Mouse (Mus musculus) layer of hippocampus, adult 9-10 months (tissue): ENCODE results near the gene Bcl6.

Source experiments
- DNase-seq: peaks from one replicate; pipeline ENCODE4 v3.0.0; 2022; ENCODE audit warnings: low spot score

Gene Bcl6

GRCm38 (mm10) chr16:23988466-23989208, at the start of gene Bcl6, which contains the start of gene Gm37419:
Gene Bcl6 (minus strand): TSS chr16:23988852.
Gene Gm37419 (plus strand): TSS chr16:23988482.
- peak; percentile 81 for DNase-seq

DNA sequence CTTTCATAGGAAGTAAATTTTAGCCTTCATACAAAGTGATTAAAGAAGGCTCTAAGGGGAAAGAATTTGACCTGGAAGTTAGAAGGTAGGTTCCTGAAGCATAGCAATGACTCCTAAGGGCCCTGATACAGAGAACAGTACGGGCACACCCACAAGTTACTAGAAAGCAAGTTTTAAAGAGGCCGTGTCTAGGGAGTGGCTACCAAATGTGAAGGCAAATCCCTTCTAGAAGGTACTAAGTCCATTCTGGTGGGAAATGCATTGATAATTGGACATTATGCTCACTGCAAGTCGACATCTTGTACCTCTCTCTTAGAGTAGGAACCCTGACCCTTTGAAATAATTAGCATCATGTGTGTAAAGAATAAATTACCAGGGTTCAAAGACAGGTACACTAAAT, 47.7 kb upstream of the Bcl6 start:
- DNase-seq: no peak

- no peak for DNase-seq
Measured at GRCm38 (mm10) chr16:24035767-24036166, 47.1 kb upstream of the Bcl6 start.

DNA sequence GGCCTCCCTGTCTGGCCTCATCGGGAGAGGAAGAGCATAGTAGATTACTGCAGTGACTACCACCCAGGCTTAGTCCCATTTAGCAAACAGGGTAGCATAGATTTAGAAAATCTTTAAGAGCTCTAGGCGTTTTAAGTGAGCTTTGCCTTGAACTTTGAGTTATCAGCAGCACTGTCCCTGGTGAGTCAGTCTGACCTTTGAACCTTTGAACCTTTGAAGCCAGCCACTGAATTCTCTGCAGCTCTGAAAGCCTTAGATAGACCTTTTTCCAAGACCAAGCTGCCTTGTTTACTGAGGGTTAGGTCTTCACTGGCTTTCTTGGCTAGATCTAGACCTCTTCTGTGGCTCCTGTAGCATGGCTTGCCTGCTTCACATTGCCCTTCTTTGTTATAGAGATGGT, 45.8 kb upstream of the Bcl6 start:
- no peak for DNase-seq

DNA sequence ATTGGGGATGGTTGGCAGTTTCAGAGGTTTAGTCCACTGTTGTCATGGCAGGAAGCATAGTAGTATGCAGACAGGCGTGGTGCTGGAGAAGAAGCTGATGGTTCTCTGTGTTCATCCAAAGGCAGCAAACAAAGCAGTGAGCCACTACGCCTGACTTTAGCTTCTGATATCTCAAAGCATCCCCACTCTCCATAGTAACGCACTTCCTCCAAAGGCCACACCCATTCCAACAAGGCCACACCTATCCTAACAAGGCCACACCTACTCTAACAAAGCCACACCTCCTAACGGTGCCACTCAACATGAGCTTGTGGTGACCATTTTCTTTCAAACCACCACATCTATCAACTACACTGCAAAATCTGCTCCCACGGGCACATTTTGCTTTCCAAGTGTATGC, 44.6 kb upstream of the Bcl6 start:
- no peak for DNase-seq

DNA sequence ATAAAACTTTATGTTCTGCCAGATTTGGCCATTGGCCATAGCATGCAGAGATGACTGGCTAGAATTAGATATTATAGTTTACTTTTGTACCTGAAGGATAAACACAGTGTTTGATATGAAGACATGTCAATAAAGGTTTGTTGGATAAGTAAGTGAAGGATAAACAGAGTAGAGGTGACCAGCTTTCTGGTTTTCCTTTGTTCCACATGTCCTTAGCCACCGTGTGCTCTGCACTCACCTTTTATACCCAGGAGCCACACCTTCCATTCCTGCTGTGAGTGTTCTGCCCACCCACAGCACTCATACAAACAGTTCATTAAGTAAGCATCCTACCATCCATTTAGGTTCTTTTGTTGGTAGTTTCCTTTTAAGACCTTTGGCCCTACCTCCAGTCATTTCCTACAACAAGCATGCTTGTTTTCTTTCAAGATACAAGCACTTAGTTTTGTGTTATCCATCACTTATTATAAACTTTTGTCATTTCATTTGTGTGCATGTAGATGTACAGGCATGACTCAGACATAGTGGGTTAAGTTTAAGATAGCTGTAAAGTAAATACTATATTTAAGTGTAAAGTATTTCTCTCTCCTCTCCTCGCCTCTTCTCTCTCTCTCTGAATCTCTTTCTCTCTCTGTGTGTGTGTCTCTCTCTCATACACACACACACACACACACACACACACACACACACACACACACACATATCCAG, 41.5 kb upstream of the Bcl6 start:
- no peak for DNase-seq

DNA sequence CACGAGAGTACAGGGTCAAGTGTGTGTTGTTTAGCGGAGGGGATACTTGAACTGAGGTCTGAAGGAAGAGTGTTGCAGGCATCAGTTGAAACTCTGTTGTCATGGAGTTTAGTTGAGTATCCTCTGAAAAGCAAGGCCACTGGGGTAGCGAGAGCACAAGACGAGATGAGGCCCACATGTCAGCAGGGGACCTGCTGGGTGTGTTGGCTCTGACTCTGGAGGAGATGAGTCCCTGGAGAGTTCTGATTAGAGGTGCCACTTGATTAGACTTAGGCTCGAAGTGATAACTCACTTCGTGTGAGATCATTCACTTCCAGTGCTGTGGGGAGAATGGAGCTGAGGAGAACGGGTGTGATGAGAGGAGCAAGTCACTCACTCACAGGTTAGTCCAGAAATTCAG, 36.8 kb upstream of the Bcl6 start:
- no peak for DNase-seq

- no peak for DNase-seq
Measured at GRCm38 (mm10) chr16:24022605-24023004, 34.0 kb upstream of the Bcl6 start.

GRCm38 (mm10) chr16:24021722-24022121, 33.1 kb upstream of the Bcl6 start:
- no peak for DNase-seq

- no peak for DNase-seq
Measured at GRCm38 (mm10) chr16:24016742-24017141, 28.1 kb upstream of the Bcl6 start.

DNA sequence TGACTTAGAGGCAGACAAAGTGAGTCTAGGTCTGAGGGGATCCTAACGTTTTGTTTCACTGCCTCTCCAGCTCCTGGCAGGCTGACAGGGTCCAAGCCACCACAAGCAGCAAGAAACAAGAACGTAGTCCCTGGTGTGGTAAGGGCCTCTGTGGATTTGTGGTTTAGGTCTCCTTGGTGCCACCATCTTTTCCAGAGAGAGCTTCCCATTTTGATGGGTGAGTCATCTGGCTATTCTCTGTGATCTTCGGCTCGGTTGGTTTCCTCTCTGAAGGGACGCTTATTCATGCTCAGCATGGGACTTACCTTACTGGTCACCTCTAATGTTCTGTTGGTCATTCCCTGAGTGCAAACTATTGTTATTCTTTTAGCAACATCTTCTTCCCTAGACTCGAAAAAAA, 27.6 kb upstream of the Bcl6 start:
- DNase-seq: no peak

DNA sequence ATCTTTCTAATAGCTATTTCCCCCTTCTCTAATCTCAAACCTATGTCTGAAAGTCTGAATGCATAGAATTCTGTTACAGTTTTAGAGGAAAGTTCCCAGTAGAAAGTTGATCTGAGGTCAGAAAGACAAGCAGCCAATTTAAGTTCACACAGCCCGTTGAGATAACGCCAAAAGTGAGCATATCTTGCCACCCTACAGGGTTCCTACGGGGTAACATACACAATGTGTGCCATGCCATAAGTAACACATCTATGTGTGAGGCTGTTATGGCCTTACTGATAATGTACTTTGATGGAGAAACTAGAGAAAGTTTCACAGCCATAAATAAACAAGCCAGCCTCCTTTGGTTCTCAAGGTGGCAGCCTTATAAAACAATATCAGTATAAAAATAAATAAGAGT, 25.7 kb upstream of the Bcl6 start:
- DNase-seq: no peak

GRCm38 (mm10) chr16:24012066-24012465, 23.4 kb upstream of the Bcl6 start:
- no peak for DNase-seq

GRCm38 (mm10) chr16:24011306-24011705, 22.7 kb upstream of the Bcl6 start:
- no peak for DNase-seq

GRCm38 (mm10) chr16:24009891-24010290, 21.2 kb upstream of the Bcl6 start:
- DNase-seq: no peak

DNA sequence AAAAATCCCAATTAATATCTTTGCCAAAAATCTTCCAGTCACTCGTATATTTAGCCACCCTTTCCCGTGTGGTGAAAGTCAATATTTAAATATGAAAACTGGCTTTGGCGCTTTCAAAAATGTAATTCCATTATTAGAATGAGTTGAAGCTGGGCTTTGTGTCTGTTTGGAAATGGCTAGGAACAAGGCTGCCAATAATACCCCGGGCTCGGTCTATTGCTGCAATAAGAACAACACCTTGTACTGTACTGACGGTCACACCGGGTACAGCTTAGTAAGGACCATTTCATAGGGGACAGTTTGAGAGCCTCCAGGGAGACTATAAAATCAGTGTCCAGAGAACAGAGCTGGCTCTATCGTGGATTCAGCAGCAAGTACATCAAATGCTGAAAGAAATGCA, 17.3 kb upstream of the Bcl6 start:
- DNase-seq: no peak

DNA sequence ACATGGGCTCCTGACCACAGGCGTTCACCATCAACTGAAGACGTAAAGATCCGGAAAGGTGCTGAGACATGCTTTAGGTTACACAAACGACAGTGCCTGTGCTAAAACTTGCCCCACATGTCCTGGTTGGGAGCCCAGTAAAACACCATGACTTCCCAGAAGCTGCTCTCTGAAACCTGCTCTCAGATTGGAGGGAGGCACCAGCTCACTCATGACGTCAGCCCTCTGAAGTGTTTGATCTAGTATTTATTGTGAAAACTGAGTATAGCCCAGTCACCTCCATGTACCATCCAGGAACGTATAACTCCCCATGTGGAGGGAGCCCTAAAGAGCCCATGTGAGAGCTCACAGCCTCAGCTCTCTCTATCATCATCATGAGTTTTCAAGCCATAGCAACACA, 9.3 kb upstream of the Bcl6 start:
- no peak for DNase-seq

DNA sequence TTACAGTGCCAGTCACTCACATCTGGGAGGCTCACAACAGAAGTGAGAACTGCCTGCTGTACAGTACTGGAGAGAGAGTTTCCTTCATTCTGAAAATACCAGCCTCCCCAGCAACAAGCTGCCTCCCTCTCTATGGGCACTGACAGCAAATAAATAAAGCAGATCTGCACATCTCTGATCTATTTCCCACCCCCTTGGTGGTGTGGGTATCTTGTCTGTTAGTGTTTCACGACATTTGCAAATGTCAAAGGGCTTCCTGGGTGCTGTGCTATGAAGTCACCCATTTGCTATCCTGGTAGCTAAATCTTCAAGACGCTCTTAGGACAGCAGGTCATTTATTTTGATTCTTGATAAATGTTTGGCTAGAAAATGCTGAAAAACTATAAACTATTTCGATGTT, 8.6 kb upstream of the Bcl6 start:
- DNase-seq: no peak

DNA sequence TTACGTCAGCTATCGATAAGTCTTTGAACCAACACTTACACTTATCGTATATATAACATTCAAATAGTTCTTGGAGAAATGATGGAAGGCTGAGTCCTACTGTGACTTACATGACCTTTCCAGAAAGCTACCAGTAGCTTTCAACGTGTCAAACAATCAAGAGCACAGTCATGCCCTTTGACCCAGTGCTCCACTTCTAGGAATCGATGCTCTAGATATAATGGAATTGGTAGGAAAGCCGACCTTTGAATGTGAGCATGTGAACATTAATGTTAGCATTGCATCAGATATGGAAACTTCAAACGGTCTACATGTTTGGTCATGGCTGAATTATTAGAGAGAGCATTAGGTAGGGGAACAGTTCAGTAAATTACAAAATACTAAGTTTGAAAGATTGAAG, 7.7 kb upstream of the Bcl6 start:
- DNase-seq: no peak

GRCm38 (mm10) chr16:23993351-23994321, 5.0 kb upstream of the Bcl6 start:
- DNase-seq: no peak

GRCm38 (mm10) chr16:23991846-23992580, 3.4 kb upstream of the Bcl6 start:
- no peak for DNase-seq

DNA sequence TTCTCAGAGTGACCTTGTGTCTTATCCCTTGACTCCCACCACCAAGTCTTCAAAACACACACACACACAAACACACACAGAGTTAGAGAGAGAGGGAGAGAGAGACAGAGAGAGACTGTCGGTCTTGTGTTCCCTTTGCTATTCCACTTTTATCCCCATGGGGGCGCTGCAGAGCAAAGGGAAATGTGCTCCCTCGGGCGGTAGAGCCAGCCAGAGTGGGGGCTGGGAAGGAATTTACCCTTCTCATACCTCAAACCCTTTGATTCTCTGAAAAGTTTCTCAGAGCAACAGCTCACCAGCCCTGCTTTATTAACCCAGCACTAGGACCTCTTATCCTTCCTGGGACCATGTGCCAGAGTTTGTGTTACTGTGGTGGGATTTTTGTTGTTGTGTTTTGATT, 2.5 kb upstream of the Bcl6 start:
- DNase-seq: no peak
